Mouse (Mus musculus) midbrain, embryonic 15.5 days (tissue): ENCODE data around the gene Dact3. TPM values are rescaled to one million over a fixed set of nuclear protein-coding genes. Genes with fewer than 3 reads are reported as not detected.

ENCODE experiments used
- ATAC-seq: fragments of 200-750 bp; cut with Nextera tagmentation; replicated peaks from 2 replicates; pipeline ENCODE4 v1.8.0; 2017; ENCODE audit warnings: moderate TSS enrichment
- H3K27ac ChIP-seq: fragments of 300-500 bp; sonication (generic); 2 replicates; pipeline ENCODE4 v1.5.1; 2015; ENCODE audit warnings: mild to moderate bottlenecking, inconsistent platforms
- H3K27me3 ChIP-seq: fragments of 300-500 bp; sonication (generic); replicated peaks from 2 replicates; pipeline ENCODE4 v1.6.1; 2015; ENCODE audit warnings: inconsistent platforms
- H3K36me3 ChIP-seq: fragments of 300-500 bp; sonication (generic); replicated peaks from 2 replicates; pipeline ENCODE4 v1.6.1; 2015; ENCODE audit warnings: inconsistent platforms
- H3K4me1 ChIP-seq: fragments of 300-500 bp; sonication (generic); 2 replicates; pipeline ENCODE4 v1.6.1; 2015; ENCODE audit warnings: inconsistent platforms
- H3K4me2 ChIP-seq: fragments of 300-500 bp; sonication (generic); 2 replicates; pipeline ENCODE4 v1.6.1; 2015; ENCODE audit warnings: inconsistent platforms, mild to moderate bottlenecking, moderate library complexity
- H3K4me3 ChIP-seq: fragments of 300-500 bp; sonication (generic); 2 replicates; pipeline ENCODE4 v1.5.1; 2015; ENCODE audit warnings: mild to moderate bottlenecking, inconsistent platforms
- H3K9ac ChIP-seq: fragments of 300-500 bp; sonication (generic); 2 replicates; pipeline ENCODE4 v1.6.1; 2015; ENCODE audit warnings: mild to moderate bottlenecking, inconsistent platforms
- H3K9me3 ChIP-seq: fragments of 300-500 bp; sonication (generic); 2 replicates; pipeline ENCODE4 v1.6.1; 2016; ENCODE audit warnings: inconsistent platforms
- WGBS: fragments of 180-500 bp; shearing (Covaris S2); methylation state at CpG from one replicate; pipeline ENCODE4 v1.1.7; 2015; ENCODE audit warnings: mixed read lengths; 5-methylcytosine and 5-hydroxymethylcytosine counted together
- polyA plus RNA-seq: library from polyadenylated mRNA; unstranded; fragments of >200 nt; fragmentation: Nextera tagmentation; extraction: Ambion mirVana; gene quantifications from 2 replicates; pipeline ENCODE4 v1.2.1, GENCODE M21; 2015

Gene Dact3
- polyA plus RNA-seq, 1 experiment from 2014 or later, result 4.7 TPM

GRCm38 (mm10) chr7:16843441-16844171, 31.5 kb upstream of the Dact3 start:
- Histone ChIP-seq H3K4me3 (peak overlapping the region; percentile 64), H3K4me2 (peak overlapping the region; percentile 94), H3K9me3 (no peaks in the 10 kb centered on the region), H3K27ac (peak overlapping the region; percentile 72), H3K36me3 (peaks cover 25% of the 10 kb centered on the region), H3K9ac (peak overlapping the region; percentile 53), H3K4me1 (peaks cover 27% of the 10 kb centered on the region), H3K27me3 (no peaks in the 10 kb centered on the region)
- 2% methylated on average over 33 of the region's 33 CpGs for WGBS
- peak; percentile 13; the same call in 1 of the 2 replicates for ATAC-seq

DNA sequence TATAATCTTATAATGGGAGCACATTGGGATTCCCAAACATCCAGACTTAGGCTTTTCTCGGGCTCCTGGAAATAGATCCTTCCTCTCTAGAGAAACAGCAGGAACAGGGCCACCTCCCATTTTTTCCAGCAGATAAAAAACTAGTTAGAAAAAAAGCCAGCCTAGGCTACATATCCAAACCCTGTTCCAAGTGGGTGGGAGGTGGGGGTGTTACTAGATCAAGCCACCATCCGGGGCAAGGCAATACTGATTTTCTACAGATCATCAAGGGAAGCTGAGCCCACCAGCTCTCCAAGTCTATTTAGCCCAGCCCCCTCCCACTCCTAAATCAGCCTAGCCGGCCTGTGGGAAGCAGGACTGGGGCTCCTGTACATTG, 30.4 kb upstream of the Dact3 start:
- 71% methylated on average over 3 of the region's 3 CpGs for WGBS
- no peak for ATAC-seq
- Histone ChIP-seq H3K27me3 (no peaks in the 10 kb centered on the region), H3K4me2 (peak overlapping the region; percentile 94; the same call in 1 of the 2 replicates), H3K4me1 (peaks cover 27% of the 10 kb centered on the region), H3K36me3 (peaks cover 16% of the 10 kb centered on the region), H3K27ac (0 out of 2 replicates have a peak overlapping the region, but pooled peaks have one; percentile 17), H3K9ac (no peak overlapping the region), H3K9me3 (no peaks in the 10 kb centered on the region), H3K4me3 (no peak overlapping the region)

DNA sequence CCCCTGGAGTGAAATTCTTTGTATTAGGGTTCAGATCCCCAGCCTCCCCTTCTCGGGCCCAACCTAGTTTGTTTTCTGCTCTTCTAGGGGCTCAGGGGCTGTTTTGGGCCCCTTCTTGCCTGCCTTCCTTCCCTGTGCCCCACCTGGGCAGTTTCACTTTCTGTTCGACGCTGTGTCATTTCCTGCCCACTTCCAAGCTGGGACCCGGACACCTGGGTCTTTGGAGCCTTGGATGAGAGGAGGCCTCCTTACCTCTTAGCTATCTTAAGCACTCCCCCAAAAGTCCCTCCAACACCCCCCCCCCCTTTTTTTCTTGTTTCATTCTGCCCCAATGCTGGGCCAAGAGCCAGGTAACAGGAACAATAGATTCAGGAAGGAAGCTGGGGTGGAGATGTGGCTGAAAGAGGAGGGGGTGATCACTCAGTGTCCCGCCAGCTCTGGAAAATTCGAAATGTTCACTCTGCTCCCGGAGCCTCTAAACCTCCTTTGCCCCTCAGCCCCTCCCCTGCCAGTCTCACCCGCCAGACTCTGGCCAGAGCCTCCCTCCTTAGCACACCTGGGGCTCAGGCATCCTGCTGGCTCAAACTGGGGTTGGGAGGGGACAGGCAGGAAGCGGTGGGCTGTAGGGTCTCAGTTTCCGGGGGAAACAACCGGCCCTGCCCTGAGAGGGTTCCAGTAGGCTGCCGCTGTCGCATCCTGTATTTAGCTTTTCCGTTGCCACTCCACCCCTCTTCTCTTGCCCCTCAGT, 29.9 kb upstream of the Dact3 start:
- Histone ChIP-seq H3K36me3 (peaks cover 10% of the 10 kb centered on the region), H3K4me1 (peaks cover 27% of the 10 kb centered on the region), H3K4me3 (no peak overlapping the region), H3K27me3 (no peaks in the 10 kb centered on the region), H3K9ac (no peak overlapping the region), H3K27ac (0 out of 2 replicates have a peak overlapping the region, but pooled peaks have one; percentile 17), H3K9me3 (no peaks in the 10 kb centered on the region), H3K4me2 (peak overlapping the region; percentile 94; the same call in 1 of the 2 replicates)
- ATAC-seq, result no peak
- 39% methylated on average over 14 of the region's 14 CpGs for WGBS

- Histone ChIP-seq H3K9me3 (no peaks in the 10 kb centered on the region), H3K4me2 (peak overlapping the region; percentile 94; the same call in 1 of the 2 replicates), H3K36me3 (peaks cover 5% of the 10 kb centered on the region; the same call in 1 of the 2 replicates), H3K27me3 (no peaks in the 10 kb centered on the region), H3K9ac (no peak overlapping the region), H3K4me1 (peaks cover 27% of the 10 kb centered on the region), H3K4me3 (no peak overlapping the region), H3K27ac (no peak overlapping the region)
- no peak for ATAC-seq
- 36% methylated on average over 10 of the region's 10 CpGs for WGBS
These were observed 29.3 kb upstream of the Dact3 start for GRCm38 (mm10) chr7:16845820-16846167.

DNA sequence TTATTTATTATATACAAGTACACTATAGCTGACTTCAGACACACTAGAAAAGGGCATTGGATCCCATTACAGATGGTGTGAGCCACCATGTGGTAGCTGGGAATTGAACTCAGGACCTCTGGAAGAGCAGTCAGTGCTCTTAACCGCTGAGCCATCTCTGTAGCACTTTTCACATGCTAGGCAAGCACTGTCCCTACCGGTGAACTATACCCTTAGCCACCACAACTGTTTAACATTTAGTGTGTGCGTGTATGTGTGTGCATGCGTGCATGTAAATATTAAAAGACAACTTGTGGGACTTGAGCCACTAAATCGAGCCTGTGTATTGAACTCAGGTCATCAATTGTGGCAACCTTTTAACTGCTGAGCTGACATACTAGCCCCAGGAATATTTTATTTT, 28.3 kb upstream of the Dact3 start:
- no peak overlapping the region for H3K4me3 ChIP-seq
- H3K4me1 ChIP-seq, result peaks cover 27% of the 10 kb centered on the region
- H3K27me3 ChIP-seq, result no peaks in the 10 kb centered on the region
- no peak overlapping the region for H3K4me2 ChIP-seq
- H3K36me3 ChIP-seq, result no peaks in the 10 kb centered on the region; the same call in 1 of the 2 replicates
- ATAC-seq, result no peak
- no peaks in the 10 kb centered on the region for H3K9me3 ChIP-seq
- no peak overlapping the region for H3K27ac ChIP-seq
- no peak overlapping the region for H3K9ac ChIP-seq
- WGBS, result 92% methylated on average over 5 of the region's 5 CpGs

GRCm38 (mm10) chr7:16847507-16847906, 27.6 kb upstream of the Dact3 start:
- WGBS, result 88% methylated on average over 19 of the region's 19 CpGs
- no peak overlapping the region for H3K4me3 ChIP-seq
- ATAC-seq, result no peak
- no peaks in the 10 kb centered on the region for H3K27me3 ChIP-seq
- no peaks in the 10 kb centered on the region for H3K9me3 ChIP-seq
- peaks cover 24% of the 10 kb centered on the region for H3K4me1 ChIP-seq
- no peak overlapping the region for H3K27ac ChIP-seq
- H3K4me2 ChIP-seq, result no peak overlapping the region
- H3K36me3 ChIP-seq, result no peaks in the 10 kb centered on the region; the same call in 1 of the 2 replicates
- H3K9ac ChIP-seq, result no peak overlapping the region

- no peaks in the 10 kb centered on the region; the same call in 1 of the 2 replicates for H3K36me3 ChIP-seq
- 27% methylated on average over 17 of the region's 17 CpGs for WGBS
- H3K27ac ChIP-seq, result no peak overlapping the region
- H3K27me3 ChIP-seq, result no peaks in the 10 kb centered on the region
- no peak overlapping the region for H3K4me2 ChIP-seq
- H3K9ac ChIP-seq, result no peak overlapping the region
- no peaks in the 10 kb centered on the region for H3K9me3 ChIP-seq
- no peak for ATAC-seq
- H3K4me3 ChIP-seq, result no peak overlapping the region
- peaks cover 18% of the 10 kb centered on the region for H3K4me1 ChIP-seq
These were observed 26.5 kb upstream of the Dact3 start for GRCm38 (mm10) chr7:16848579-16848978.

DNA sequence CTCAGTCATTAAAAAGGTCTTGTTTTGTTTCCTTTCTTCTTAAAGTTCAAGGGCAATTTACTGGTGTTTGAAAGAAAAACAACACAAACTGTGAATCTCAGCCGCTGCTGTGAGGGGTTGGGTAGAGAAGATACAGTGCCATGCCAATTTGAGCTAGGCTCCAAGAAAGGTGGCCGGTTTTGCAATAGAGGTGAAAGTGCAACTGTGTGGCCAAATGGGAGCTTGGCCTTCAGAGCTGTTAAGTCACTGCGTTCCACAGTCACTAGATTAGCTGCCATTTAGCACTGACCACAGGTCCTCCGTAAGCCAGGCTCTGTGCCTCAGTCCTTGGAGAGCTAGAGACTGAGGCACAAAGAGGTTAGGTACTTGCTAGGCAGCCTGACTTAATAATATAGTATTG, 23.5 kb upstream of the Dact3 start:
- Histone ChIP-seq H3K27ac (no peak overlapping the region), H3K36me3 (peaks cover 9% of the 10 kb centered on the region), H3K4me2 (no peak overlapping the region), H3K9ac (no peak overlapping the region), H3K4me3 (no peak overlapping the region), H3K4me1 (no peaks in the 10 kb centered on the region), H3K27me3 (no peaks in the 10 kb centered on the region), H3K9me3 (no peaks in the 10 kb centered on the region)
- WGBS, result 97% methylated on average over 4 of the region's 4 CpGs
- ATAC-seq, result no peak

GRCm38 (mm10) chr7:16853302-16853831, 21.8 kb upstream of the Dact3 start:
- Histone ChIP-seq H3K9me3 (no peaks in the 10 kb centered on the region), H3K4me1 (no peaks in the 10 kb centered on the region), H3K27ac (no peak overlapping the region), H3K36me3 (peaks cover 18% of the 10 kb centered on the region), H3K4me3 (no peak overlapping the region), H3K4me2 (no peak overlapping the region), H3K27me3 (no peaks in the 10 kb centered on the region), H3K9ac (no peak overlapping the region)
- ATAC-seq, result no peak
- 89% methylated on average over 14 of the region's 14 CpGs for WGBS

GRCm38 (mm10) chr7:16858336-16858735, 16.8 kb upstream of the Dact3 start:
- Histone ChIP-seq H3K4me1 (no peaks in the 10 kb centered on the region), H3K27ac (no peak overlapping the region), H3K27me3 (no peaks in the 10 kb centered on the region), H3K36me3 (peaks cover 18% of the 10 kb centered on the region), H3K4me3 (no peak overlapping the region), H3K9me3 (no peaks in the 10 kb centered on the region), H3K9ac (no peak overlapping the region), H3K4me2 (no peak overlapping the region)
- 21% methylated on average over 17 of the region's 17 CpGs for WGBS
- 0 out of 2 replicates have a peak, but pooled peaks have one; percentile 21 for ATAC-seq

GRCm38 (mm10) chr7:16859902-16860651, 15.0 kb upstream of the Dact3 start:
- no peak overlapping the region for H3K4me2 ChIP-seq
- WGBS, result 28% methylated on average over 5 of the region's 5 CpGs
- H3K4me3 ChIP-seq, result no peak overlapping the region
- peaks cover 13% of the 10 kb centered on the region for H3K36me3 ChIP-seq
- no peaks in the 10 kb centered on the region for H3K9me3 ChIP-seq
- H3K27me3 ChIP-seq, result no peaks in the 10 kb centered on the region
- H3K27ac ChIP-seq, result no peak overlapping the region
- no peak overlapping the region for H3K9ac ChIP-seq
- no peak for ATAC-seq
- no peaks in the 10 kb centered on the region for H3K4me1 ChIP-seq

DNA sequence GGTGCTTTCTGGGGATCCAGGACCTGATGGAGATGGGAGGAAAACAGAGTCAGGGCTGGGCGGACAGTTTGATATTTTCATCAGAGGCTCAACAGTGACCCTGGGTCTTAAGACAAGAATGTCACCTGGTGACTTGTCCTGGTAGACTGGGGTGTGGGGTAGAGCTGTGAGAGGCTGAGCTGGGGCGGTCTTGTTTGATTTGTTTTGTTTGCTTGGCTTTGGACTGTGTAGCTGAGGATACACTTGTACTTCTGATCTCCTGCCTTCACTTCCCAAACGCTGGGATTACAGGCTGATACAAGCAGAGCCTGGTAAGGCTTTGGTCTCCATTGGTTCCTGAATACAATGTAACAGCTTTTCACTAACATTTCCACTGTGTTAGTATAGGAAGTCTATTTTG, 7.6 kb upstream of the Dact3 start:
- H3K4me3 ChIP-seq, result no peak overlapping the region
- peaks cover 11% of the 10 kb centered on the region for H3K4me1 ChIP-seq
- no peaks in the 10 kb centered on the region for H3K27me3 ChIP-seq
- H3K9me3 ChIP-seq, result no peaks in the 10 kb centered on the region
- no peaks in the 10 kb centered on the region for H3K36me3 ChIP-seq
- H3K4me2 ChIP-seq, result no peak overlapping the region
- no peak for ATAC-seq
- WGBS, result 92% methylated on average over 3 of the region's 3 CpGs
- no peak overlapping the region for H3K27ac ChIP-seq
- H3K9ac ChIP-seq, result no peak overlapping the region
